In genomic region chr8:86473121-86473520, GRCm38 (mm10) we compare ENCODE assay signal across 23 mouse cellular contexts.
DNase-seq lines count a peak whose midpoint lies in the region; ATAC-seq and TF ChIP-seq lines count a peak whose summit lies in the region.
"Had no signal": no experiment of that assay in that cellular context is flagged by ENCODE, and none has a peak within 500 bp of the region (broad histone marks: within the 10 kb centered on the region; RNA-seq: fewer than 3 reads in every experiment).

No protein-coding gene starts in this region.

- no peaks in the 10 kb centered on the region for H3K27me3 ChIP-seq in forebrain, postnatal 0 days (ENCODE audit: insufficient read depth, low read length)
- no peaks in the 10 kb centered on the region for H3K27me3 ChIP-seq in forebrain, embryonic 11.5 days (ENCODE audit: control insufficient read depth, insufficient read depth, low read length)
- no peaks in the 10 kb centered on the region for H3K27me3 ChIP-seq in kidney, postnatal 0 days (ENCODE audit: insufficient read depth, low read length)
- H3K27me3 ChIP-seq in midbrain, embryonic 16.5 days (ENCODE audit: control insufficient read depth, insufficient read depth, low read depth, low read length): no peaks in the 10 kb centered on the region
- H3K27me3 ChIP-seq: lung, embryonic 15.5 days had no signal

- TF ChIP-seq CTCF in forebrain, postnatal 0 days (IDR thresholded peaks at IDR 0.05; ENCODE audit: low read depth): no peak
- TF ChIP-seq CTCF in kidney, postnatal 0 days (IDR thresholded peaks at IDR 0.05; ENCODE audit: low read depth): no peak

- 0 out of 2 replicates have a peak, but pooled peaks cover 5% of the 10 kb centered on the region for H3K4me1 ChIP-seq in forebrain, postnatal 0 days (ENCODE audit: insufficient read depth)
- no peaks in the 10 kb centered on the region for H3K4me1 ChIP-seq in forebrain, embryonic 11.5 days (replicated peaks; ENCODE audit: control insufficient read depth, insufficient read depth, low read length)
- no peaks in the 10 kb centered on the region for H3K4me1 ChIP-seq in kidney, postnatal 0 days (replicated peaks; ENCODE audit: insufficient read depth, low read length)
- peaks cover 9% of the 10 kb centered on the region for H3K4me1 ChIP-seq in midbrain, embryonic 16.5 days (ENCODE audit: control insufficient read depth, insufficient read depth, low read length)
- H3K4me1 ChIP-seq: lung, embryonic 15.5 days had no signal

- 46% methylated on average over 6 of the region's 6 CpGs for WGBS in forebrain, postnatal 0 days
- 77% methylated on average over 6 of the region's 6 CpGs for WGBS in forebrain, embryonic 11.5 days
- 68% methylated on average over 6 of the region's 6 CpGs for WGBS in kidney, postnatal 0 days
- WGBS in midbrain, embryonic 16.5 days: 24% methylated on average over 6 of the region's 6 CpGs

- peak; percentile 32; the same call in 1 of the 2 replicates for ATAC-seq in forebrain, postnatal 0 days
- no peak for ATAC-seq in forebrain, embryonic 11.5 days (replicated peaks; ENCODE audit: low FRiP score)
- ATAC-seq in kidney, postnatal 0 days (replicated peaks; ENCODE audit: low FRiP score, low read depth): no peak
- peak; percentile 31; the same call in 1 of the 2 replicates for ATAC-seq in midbrain, embryonic 16.5 days
- ATAC-seq: activated CD4-positive, CD25-positive, alpha-beta regulatory T cell, adult 4 months; forebrain, embryonic 16.5 days; inflammation-experienced regulatory T-cells, adult 6 months had no signal

- H3K4me2 ChIP-seq in forebrain, postnatal 0 days (ENCODE audit: low read depth): no peak overlapping the region
- H3K4me2 ChIP-seq in forebrain, embryonic 11.5 days (ENCODE audit: low read depth, low read length, severe bottlenecking): no peak overlapping the region
- H3K4me2 ChIP-seq in kidney, postnatal 0 days (ENCODE audit: low read length): no peak overlapping the region
- H3K4me2 ChIP-seq in midbrain, embryonic 16.5 days (ENCODE audit: low read length): no peak overlapping the region; the same call in 1 of the 2 replicates
- H3K4me2 ChIP-seq: lung, embryonic 15.5 days had no signal

- peak; percentile 59 for DNase-seq in forebrain, postnatal 0 days
- no peak for DNase-seq in forebrain, embryonic 11.5 days (ENCODE audit: low spot score)
- DNase-seq in kidney, postnatal 0 days (ENCODE audit: low spot score): peak; percentile 21
- no peak for DNase-seq in kidney, postnatal 36 days
- DNase-seq in right cerebral cortex, adult 18-20 months: peak; percentile 24
- DNase-seq in right cerebral cortex, postnatal 25 days: no peak
- DNase-seq in c-Kit-positive CD71-positive TER-119-positive erythroid progenitor cells, embryonic 14.5 days (ENCODE audit: low spot score): no peak
- DNase-seq: adrenal gland, postnatal 10 days; cerebellum, adult 18-20 months; gastrocnemius, postnatal 10 days; heart, adult 18-20 months; heart, postnatal 36 days; kidney, adult 2 months; lung, postnatal 4 days; thymus, postnatal 25 days had no signal

- no peak overlapping the region for H3K4me3 ChIP-seq in forebrain, postnatal 0 days (ENCODE audit: low read depth, low read length)
- no peak overlapping the region for H3K4me3 ChIP-seq in forebrain, embryonic 11.5 days (ENCODE audit: low read depth, low read length)
- no peak overlapping the region for H3K4me3 ChIP-seq in kidney, postnatal 0 days (replicated peaks; ENCODE audit: low read depth, low read length)
- H3K4me3 ChIP-seq in midbrain, embryonic 16.5 days (ENCODE audit: low read depth, low read length): no peak overlapping the region
- H3K4me3 ChIP-seq: erythroblast, embryonic 14.5 days; lung, embryonic 15.5 days had no signal

- peak overlapping the region; percentile 6; the same call in 1 of the 2 replicates for H3K27ac ChIP-seq in forebrain, postnatal 0 days (ENCODE audit: low read depth, low read length)
- H3K27ac ChIP-seq in forebrain, embryonic 11.5 days (ENCODE audit: low read depth, low read length): no peak overlapping the region
- H3K27ac ChIP-seq in kidney, postnatal 0 days: no peak overlapping the region
- peak overlapping the region; percentile 47 for H3K27ac ChIP-seq in midbrain, embryonic 16.5 days (ENCODE audit: low read length)
- H3K27ac ChIP-seq: liver, embryonic 14.5 days; lung, embryonic 15.5 days had no signal

- H3K9me3 ChIP-seq in forebrain, postnatal 0 days (ENCODE audit: low read length): no peaks in the 10 kb centered on the region
- H3K9me3 ChIP-seq in forebrain, embryonic 11.5 days (ENCODE audit: control insufficient read depth, low read length): no peaks in the 10 kb centered on the region
- H3K9me3 ChIP-seq in kidney, postnatal 0 days (replicated peaks; ENCODE audit: low read length): no peaks in the 10 kb centered on the region
- H3K9me3 ChIP-seq in midbrain, embryonic 16.5 days (replicated peaks; ENCODE audit: control insufficient read depth, low read length, poor library complexity, severe bottlenecking): no peaks in the 10 kb centered on the region
- H3K9me3 ChIP-seq: G1E; lung, embryonic 15.5 days had no signal

- H3K36me3 ChIP-seq in forebrain, postnatal 0 days (ENCODE audit: insufficient read depth): no peaks in the 10 kb centered on the region
- no peaks in the 10 kb centered on the region for H3K36me3 ChIP-seq in forebrain, embryonic 11.5 days (ENCODE audit: control insufficient read depth, insufficient read depth, low read length)
- no peaks in the 10 kb centered on the region for H3K36me3 ChIP-seq in kidney, postnatal 0 days (ENCODE audit: insufficient read depth, low read length)
- H3K36me3 ChIP-seq in midbrain, embryonic 16.5 days (ENCODE audit: control insufficient read depth, insufficient read depth, low read length): no peaks in the 10 kb centered on the region
- H3K36me3 ChIP-seq: G1E; lung, embryonic 15.5 days had no signal

- no peak overlapping the region for H3K9ac ChIP-seq in forebrain, postnatal 0 days
- H3K9ac ChIP-seq in forebrain, embryonic 11.5 days (ENCODE audit: low read length): no peak overlapping the region
- H3K9ac ChIP-seq in kidney, postnatal 0 days (ENCODE audit: low read depth, low read length): no peak overlapping the region
- H3K9ac ChIP-seq in midbrain, embryonic 16.5 days (ENCODE audit: low read depth, low read length): no peak overlapping the region
- H3K9ac ChIP-seq: liver, embryonic 14.5 days; lung, embryonic 15.5 days had no signal

Comparison
In these comparisons a context has a peak if more than half of its experiments do, and no peak if none do; other contexts are left out.
1. ATAC-seq: peak in forebrain, postnatal 0 days (single experiment) and midbrain, embryonic 16.5 days (single experiment); none in forebrain, embryonic 11.5 days (single experiment) and kidney, postnatal 0 days (single experiment).
2. DNase-seq: peak in forebrain, postnatal 0 days (single experiment), kidney, postnatal 0 days (single experiment) and right cerebral cortex, adult 18-20 months (single experiment); none in forebrain, embryonic 11.5 days (single experiment), kidney, postnatal 36 days (0 of 2), right cerebral cortex, postnatal 25 days (single experiment) and c-Kit-positive CD71-positive TER-119-positive erythroid progenitor cells, embryonic 14.5 days (single experiment).
3. H3K27ac ChIP-seq: peak in forebrain, postnatal 0 days (single experiment) and midbrain, embryonic 16.5 days (single experiment); none in forebrain, embryonic 11.5 days (single experiment) and kidney, postnatal 0 days (single experiment).